Mouse (Mus musculus) midbrain, embryonic 12.5 days (tissue): ENCODE measurements around the gene Hivep3. TPM values are rescaled to one million over a fixed set of nuclear protein-coding genes. Genes with fewer than 3 reads are reported as not detected.

Experiments
- ATAC-seq: fragments of 200-750 bp; cut with Nextera tagmentation; 2 replicates; pipeline ENCODE4 v1.8.0; 2017; ENCODE audit warnings: low read depth, moderate TSS enrichment, moderate library complexity; ENCODE audit not compliant: low FRiP score
- H3K27ac ChIP-seq: fragments of 300-500 bp; sonication (generic); replicated peaks from 2 replicates; pipeline ENCODE4 v1.5.1; 2016; ENCODE audit warnings: mild to moderate bottlenecking
- H3K27me3 ChIP-seq: fragments of 300-500 bp; sonication (generic); 2 replicates; pipeline ENCODE4 v1.6.1; 2016; ENCODE audit warnings: mild to moderate bottlenecking
- H3K36me3 ChIP-seq: fragments of 300-500 bp; sonication (generic); 2 replicates; pipeline ENCODE4 v1.6.1; 2016
- H3K4me1 ChIP-seq: fragments of 300-500 bp; sonication (generic); 2 replicates; pipeline ENCODE4 v1.6.1; 2016
- H3K4me2 ChIP-seq: fragments of 300-500 bp; sonication (generic); replicated peaks from 2 replicates; pipeline ENCODE4 v1.6.1; 2016; ENCODE audit warnings: mild to moderate bottlenecking, moderate library complexity
- H3K4me3 ChIP-seq: fragments of 300-500 bp; sonication (generic); 2 replicates; pipeline ENCODE4 v1.5.1; 2016; ENCODE audit warnings: mild to moderate bottlenecking
- H3K9ac ChIP-seq: fragments of 300-500 bp; sonication (generic); replicated peaks from 2 replicates; pipeline ENCODE4 v1.6.1; 2016; ENCODE audit warnings: mild to moderate bottlenecking, moderate library complexity
- H3K9me3 ChIP-seq: fragments of 300-500 bp; sonication (generic); 2 replicates; pipeline ENCODE4 v1.6.1; 2016; ENCODE audit warnings: mild to moderate bottlenecking
- WGBS: fragments of 180-500 bp; shearing (Covaris S2); methylation state at CpG from one replicate; pipeline ENCODE4 v1.1.7; 2016; 5-methylcytosine and 5-hydroxymethylcytosine counted together
- polyA plus RNA-seq: library from polyadenylated mRNA; unstranded; fragments of >200 nt; fragmentation: Nextera tagmentation; extraction: Ambion mirVana; gene quantifications from 2 replicates; pipeline ENCODE4 v1.2.1, GENCODE M21; 2016

Hivep3 gene
- polyA plus RNA-seq, 1 experiment from 2014 or later = 4.5 TPM

DNA sequence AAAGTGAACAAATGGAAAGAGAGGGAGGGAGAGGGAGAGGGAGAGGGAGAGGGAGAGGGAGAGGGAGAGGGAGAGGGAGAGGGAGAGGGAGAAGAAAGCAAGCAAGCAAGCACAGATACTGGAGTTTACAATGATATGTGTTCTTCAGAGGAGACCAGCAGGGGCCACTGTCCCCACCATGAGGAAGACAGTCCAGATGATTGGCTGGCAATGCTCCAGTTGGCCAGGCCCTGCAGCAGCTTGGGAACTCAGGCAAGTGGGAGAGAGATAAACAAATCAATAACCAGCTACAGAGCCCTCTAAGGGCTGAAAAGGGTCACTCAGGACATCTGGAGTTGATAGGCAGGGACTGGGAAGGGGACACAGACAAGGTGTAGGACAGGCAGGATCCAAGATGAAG is 169.7 kb downstream of the Hivep3 start:
- no peak overlapping the region for H3K4me3 ChIP-seq
- H3K4me1 ChIP-seq = peaks cover 32% of the 10 kb centered on the region
- H3K36me3 ChIP-seq = no peaks in the 10 kb centered on the region
- H3K4me2 ChIP-seq = no peak overlapping the region
- H3K27ac ChIP-seq = no peak overlapping the region
- H3K9ac ChIP-seq = no peak overlapping the region
- ATAC-seq = no peak
- no peaks in the 10 kb centered on the region for H3K9me3 ChIP-seq
- H3K27me3 ChIP-seq = peaks cover under 1% of the 10 kb centered on the region; the same call in 1 of the 2 replicates

DNA sequence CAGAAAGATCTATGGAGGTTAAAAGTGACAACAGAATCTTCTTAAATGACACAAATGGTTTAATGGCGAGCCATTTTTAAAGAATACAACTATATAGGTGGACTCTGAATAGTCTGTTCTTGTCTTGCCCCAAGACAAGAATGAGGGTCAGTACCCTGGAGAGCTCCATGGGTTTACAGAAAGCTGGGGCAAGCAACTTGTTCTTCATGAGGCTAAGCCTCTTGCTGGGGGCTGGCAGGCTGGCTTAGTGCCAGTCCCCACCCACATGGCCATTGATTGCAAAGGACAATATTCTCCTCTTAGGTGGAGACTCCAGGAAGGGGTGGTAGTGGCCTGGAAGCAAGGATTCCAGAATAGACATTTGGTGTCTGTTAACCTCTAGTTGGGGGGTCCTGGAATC is 170.2 kb downstream of the Hivep3 start:
- Histone ChIP-seq H3K27me3 (peaks cover 6% of the 10 kb centered on the region; the same call in 1 of the 2 replicates), H3K9me3 (no peaks in the 10 kb centered on the region), H3K4me3 (no peak overlapping the region), H3K27ac (no peak overlapping the region), H3K4me2 (no peak overlapping the region), H3K9ac (no peak overlapping the region), H3K36me3 (no peaks in the 10 kb centered on the region), H3K4me1 (peaks cover 32% of the 10 kb centered on the region)
- no peak for ATAC-seq
- WGBS = 66% methylated on average over 1 of the region's 1 CpGs

DNA sequence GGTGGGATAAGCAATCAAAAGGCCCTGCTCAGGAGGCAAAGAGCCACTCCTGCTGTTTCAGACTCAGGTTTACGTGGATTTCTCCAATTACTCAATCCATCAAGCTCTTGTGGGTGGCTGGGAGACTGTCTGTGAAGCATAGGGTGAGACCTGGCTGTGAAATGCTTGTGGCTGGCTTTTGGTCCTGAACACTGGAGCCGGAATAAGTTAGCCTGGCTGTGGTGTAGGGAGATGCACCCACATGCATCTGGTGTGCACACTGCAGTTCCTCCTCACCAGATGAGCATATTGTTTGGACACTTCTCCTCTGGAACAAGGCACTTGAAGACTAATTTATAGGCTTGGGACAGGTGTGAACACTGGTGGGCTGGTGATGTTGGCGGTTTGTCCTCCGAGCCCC is 170.7 kb downstream of the Hivep3 start:
- Histone ChIP-seq H3K9me3 (no peaks in the 10 kb centered on the region), H3K9ac (no peak overlapping the region), H3K4me3 (no peak overlapping the region), H3K36me3 (no peaks in the 10 kb centered on the region), H3K27ac (no peak overlapping the region), H3K27me3 (peaks cover 11% of the 10 kb centered on the region; the same call in 1 of the 2 replicates), H3K4me1 (peaks cover 32% of the 10 kb centered on the region), H3K4me2 (no peak overlapping the region)
- 88% methylated on average over 4 of the region's 4 CpGs for WGBS
- ATAC-seq = no peak

DNA sequence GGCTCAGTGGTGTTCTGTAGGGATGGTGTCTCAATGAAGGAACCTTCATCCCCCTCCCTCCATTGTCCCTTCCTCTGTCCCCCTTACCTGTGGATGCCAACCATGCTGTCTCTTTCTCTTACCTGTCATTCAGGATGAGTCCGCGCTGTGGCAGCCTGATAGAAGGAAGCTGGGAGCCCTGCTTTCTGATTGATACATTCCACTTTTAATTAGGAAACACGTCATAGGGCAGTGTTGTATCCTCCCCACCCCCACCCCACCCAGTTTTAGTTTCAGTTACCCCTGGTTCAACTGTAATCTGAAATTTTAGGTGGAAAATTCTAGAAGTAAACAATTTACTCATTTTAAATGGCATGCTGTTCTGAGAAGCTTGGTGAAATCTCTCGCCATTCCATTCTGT is 173.5 kb downstream of the Hivep3 start:
- Histone ChIP-seq H3K27me3 (peaks cover 16% of the 10 kb centered on the region; the same call in 1 of the 2 replicates), H3K4me1 (peaks cover 24% of the 10 kb centered on the region), H3K36me3 (no peaks in the 10 kb centered on the region), H3K9me3 (no peaks in the 10 kb centered on the region), H3K27ac (no peak overlapping the region), H3K4me3 (no peak overlapping the region), H3K9ac (no peak overlapping the region), H3K4me2 (no peak overlapping the region)
- no peak for ATAC-seq
- 83% methylated on average over 4 of the region's 4 CpGs for WGBS

DNA sequence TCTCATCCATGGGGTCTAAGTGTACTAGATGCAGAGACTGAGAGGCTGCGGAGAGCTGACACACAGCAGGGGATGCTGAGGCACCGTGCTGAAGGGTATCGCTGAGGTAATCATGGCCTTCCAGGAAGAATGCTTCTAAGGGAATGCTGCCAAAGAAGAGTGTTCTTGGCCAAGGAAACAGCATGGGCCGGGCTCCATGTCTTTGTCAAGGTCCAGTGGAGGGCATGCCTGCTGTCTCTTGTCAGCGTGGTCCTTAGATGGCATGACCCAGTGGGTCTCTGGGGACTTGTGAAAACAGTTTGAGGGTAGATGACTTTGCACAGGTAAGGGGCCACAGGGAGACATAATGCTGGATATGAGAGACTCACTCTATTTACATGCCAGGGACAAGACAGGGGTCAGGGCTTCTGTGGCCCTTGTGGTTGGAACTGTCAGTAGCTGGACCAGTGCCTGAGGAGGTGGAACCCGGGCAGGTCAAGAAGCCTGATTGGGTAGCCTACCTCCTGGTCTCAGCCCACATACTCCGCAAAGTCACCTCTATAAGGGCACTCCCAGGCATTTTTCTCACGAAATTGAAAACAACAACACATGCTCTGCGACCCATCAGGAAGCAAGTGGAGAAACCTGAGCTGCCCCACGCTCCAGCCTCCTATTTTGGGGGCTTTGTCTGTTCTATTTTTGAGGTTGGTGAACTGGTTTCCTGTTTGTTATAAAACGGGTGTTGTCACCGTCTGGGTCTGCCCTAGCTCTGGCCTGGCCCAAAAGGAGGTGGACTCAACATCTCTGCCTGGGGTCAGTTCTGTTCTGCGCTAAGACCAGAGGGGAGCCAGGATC is 177.7 kb downstream of the Hivep3 start:
- WGBS = 87% methylated on average over 13 of the region's 13 CpGs
- H3K36me3 ChIP-seq = no peaks in the 10 kb centered on the region
- ATAC-seq = no peak

DNA sequence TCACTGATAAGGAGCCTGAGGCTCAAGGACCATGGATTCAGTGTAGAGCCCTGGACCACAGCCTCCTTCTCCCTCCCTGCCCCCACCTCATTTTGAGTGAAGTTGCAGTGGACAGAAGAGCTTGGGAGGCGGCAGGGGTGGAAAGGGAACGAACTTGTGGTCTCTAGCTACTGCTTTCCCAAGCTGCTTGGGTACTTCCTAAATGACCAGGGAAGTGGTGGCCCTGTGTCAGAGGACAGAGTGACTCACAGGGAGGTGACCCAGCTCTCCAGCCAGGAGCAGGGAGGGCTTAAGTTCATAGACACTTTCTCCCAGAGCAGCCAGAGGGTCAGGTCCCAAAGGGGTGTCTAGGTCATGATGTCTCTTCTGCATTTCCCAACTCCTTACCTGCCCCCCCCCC is 178.6 kb downstream of the Hivep3 start:
- Histone ChIP-seq H3K4me2 (no peak overlapping the region), H3K4me1 (peaks cover 9% of the 10 kb centered on the region; the same call in 1 of the 2 replicates), H3K9me3 (no peaks in the 10 kb centered on the region), H3K27me3 (peaks cover 16% of the 10 kb centered on the region; the same call in 1 of the 2 replicates), H3K36me3 (no peaks in the 10 kb centered on the region), H3K9ac (no peak overlapping the region), H3K27ac (no peak overlapping the region), H3K4me3 (no peak overlapping the region)
- WGBS = 75% methylated on average over 2 of the region's 2 CpGs
- ATAC-seq = no peak

More for the DNA sequence above, 177.7 kb downstream of the Hivep3 start:
- Histone ChIP-seq H3K27ac (no peak overlapping the region), H3K27me3 (peaks cover 16% of the 10 kb centered on the region; the same call in 1 of the 2 replicates), H3K4me3 (no peak overlapping the region), H3K9me3 (no peaks in the 10 kb centered on the region), H3K9ac (no peak overlapping the region), H3K4me1 (peaks cover 9% of the 10 kb centered on the region; the same call in 1 of the 2 replicates), H3K4me2 (no peak overlapping the region)

DNA sequence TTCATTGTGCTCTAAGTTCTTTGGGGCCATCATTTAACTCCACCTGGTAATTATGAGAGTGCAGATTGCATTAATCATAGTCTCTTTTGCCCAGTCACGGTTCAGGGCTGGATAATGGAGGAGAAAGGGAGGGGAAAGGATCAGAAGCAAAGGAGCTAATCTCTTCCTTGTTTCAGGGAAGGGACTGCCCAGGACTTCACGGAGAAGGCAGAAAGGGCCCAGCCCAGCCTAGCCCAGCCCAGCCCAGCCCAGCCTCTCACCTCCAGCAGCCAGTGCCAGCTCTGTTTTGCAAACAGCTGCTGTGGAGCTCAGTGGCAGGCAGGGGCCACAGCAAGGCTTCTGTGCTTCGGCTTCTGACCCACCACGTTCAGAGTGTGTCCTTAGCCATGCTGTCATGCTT is 180.6 kb downstream of the Hivep3 start:
- WGBS = 9% methylated on average over 4 of the region's 4 CpGs
- Histone ChIP-seq H3K4me2 (no peak overlapping the region), H3K4me1 (peaks cover 9% of the 10 kb centered on the region; the same call in 1 of the 2 replicates), H3K4me3 (no peak overlapping the region), H3K27me3 (peaks cover 6% of the 10 kb centered on the region; the same call in 1 of the 2 replicates), H3K9me3 (no peaks in the 10 kb centered on the region), H3K27ac (no peak overlapping the region), H3K9ac (no peak overlapping the region), H3K36me3 (no peaks in the 10 kb centered on the region)
- peak; percentile 47; the same call in 1 of the 2 replicates for ATAC-seq

DNA sequence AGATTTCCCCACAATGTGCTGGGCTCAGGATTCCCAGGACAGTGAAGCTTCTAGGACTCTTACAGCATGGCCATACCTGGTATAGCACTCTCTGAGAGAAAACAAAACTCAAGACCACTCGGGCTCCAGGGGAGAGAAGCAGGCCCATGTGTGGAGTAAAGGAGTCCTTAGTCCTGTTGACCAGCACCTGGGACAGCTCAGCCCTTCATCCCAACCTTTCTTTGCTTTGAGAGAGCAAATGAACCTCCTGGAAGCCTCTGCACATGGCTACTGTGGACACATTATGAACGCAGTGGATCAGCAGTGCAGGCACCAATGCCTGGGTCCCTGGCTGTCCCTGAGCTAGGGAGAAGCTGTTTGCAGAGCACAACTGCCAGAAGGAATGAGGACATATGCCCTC is 181.5 kb downstream of the Hivep3 start:
- H3K9me3 ChIP-seq = no peaks in the 10 kb centered on the region
- H3K4me1 ChIP-seq = peaks cover 9% of the 10 kb centered on the region; the same call in 1 of the 2 replicates
- 80% methylated on average over 2 of the region's 2 CpGs for whole genome bisulfite sequencing

DNA sequence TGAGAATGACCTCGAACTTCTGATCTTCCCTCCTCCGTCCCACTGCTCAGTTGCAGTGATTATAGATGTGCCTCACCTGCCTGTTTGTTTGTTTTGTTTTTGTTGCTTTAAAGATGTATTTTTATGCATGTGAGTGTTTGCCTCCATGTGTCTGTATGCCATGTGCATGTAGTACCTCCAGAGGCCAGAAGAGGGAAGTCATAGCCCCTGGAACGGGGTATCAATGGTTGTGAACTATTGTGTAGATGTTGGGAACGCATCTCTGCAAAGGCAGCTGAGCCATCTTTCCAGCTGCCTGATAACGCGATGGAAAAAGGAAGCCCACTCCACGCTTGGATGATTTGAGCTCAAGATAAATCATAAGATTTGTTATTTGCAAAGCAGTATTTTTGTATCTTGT is 183.9 kb downstream of the Hivep3 start:
- WGBS = 79% methylated on average over 7 of the region's 7 CpGs
- Histone ChIP-seq H3K4me2 (no peak overlapping the region), H3K9me3 (no peaks in the 10 kb centered on the region), H3K27me3 (no peaks in the 10 kb centered on the region), H3K9ac (no peak overlapping the region), H3K4me3 (no peak overlapping the region), H3K4me1 (peaks cover 13% of the 10 kb centered on the region; the same call in 1 of the 2 replicates), H3K27ac (no peak overlapping the region), H3K36me3 (no peaks in the 10 kb centered on the region)
- no peak for ATAC-seq

More for the DNA sequence above, 181.5 kb downstream of the Hivep3 start:
- Histone ChIP-seq H3K4me3 (no peak overlapping the region), H3K27ac (no peak overlapping the region), H3K9ac (no peak overlapping the region), H3K4me2 (no peak overlapping the region), H3K36me3 (no peaks in the 10 kb centered on the region), H3K27me3 (0 out of 2 replicates have a peak, but pooled peaks cover 3% of the 10 kb centered on the region)
- no peak for ATAC-seq

DNA sequence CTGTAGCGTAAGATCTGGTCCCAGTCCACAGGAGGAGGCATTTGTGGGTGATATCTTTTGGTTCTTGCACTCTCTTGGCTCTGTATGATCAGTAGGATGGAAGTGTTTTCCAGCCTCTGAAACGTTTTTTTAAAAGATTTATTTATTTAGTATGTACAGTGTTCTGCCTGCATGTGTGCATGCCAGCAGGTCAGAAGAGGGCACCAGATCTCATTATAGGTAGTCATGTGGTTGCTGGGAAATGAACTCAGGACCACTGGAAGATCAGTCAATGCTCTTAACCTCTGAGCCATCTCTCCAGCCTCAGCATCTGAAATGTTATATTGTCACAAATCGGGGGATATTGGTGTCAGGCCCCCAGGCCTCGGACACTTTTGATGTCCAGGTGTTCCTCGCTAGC is 185.8 kb downstream of the Hivep3 start:
- no peaks in the 10 kb centered on the region for H3K27me3 ChIP-seq
- no peak overlapping the region for H3K4me2 ChIP-seq
- peaks cover 10% of the 10 kb centered on the region; the same call in 1 of the 2 replicates for H3K4me1 ChIP-seq
- no peaks in the 10 kb centered on the region for H3K36me3 ChIP-seq
- WGBS = 77% methylated on average over 5 of the region's 5 CpGs
- H3K9ac ChIP-seq = no peak overlapping the region
- no peak overlapping the region for H3K27ac ChIP-seq
- ATAC-seq = no peak
- H3K9me3 ChIP-seq = peaks cover 7% of the 10 kb centered on the region; the same call in 1 of the 2 replicates
- no peak overlapping the region for H3K4me3 ChIP-seq

DNA sequence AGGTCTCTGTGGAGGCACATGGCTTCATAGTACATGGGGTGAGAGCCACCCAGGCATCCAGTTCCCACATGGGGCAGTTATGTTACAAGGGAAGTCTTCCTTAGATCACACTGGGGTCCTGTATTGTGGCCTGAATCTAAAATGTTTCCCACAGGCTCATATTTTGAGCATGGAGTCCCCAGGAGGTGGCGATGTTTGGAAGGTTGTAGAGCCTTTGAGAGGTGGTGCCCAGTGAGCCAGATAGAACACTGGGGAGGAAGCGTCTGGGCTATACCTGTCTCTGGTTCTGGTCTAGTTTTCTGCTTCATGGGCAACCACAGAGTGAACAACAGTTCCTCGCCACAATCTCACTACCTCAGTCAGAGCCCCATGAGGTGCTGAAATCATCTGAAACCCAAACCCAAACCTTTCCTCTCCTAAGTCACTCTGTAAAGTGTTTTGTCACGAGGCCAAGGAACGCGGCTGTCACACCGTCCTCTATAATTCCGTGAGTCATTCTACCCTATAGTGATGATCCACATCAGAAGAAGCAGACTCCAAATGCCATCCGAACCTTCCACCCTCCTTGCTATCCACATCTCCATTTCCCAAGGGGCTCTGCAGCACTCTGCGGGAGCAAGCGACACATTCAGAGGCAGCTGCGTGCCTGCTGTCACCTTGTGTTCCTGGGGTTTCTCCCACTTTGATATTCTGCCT is 187.6 kb downstream of the Hivep3 start:
- no peak overlapping the region for H3K9ac ChIP-seq
- peaks cover 7% of the 10 kb centered on the region; the same call in 1 of the 2 replicates for H3K9me3 ChIP-seq
- no peak overlapping the region for H3K27ac ChIP-seq
- H3K4me2 ChIP-seq = no peak overlapping the region
- 0 out of 2 replicates have a peak, but pooled peaks cover 5% of the 10 kb centered on the region for H3K4me1 ChIP-seq
- 88% methylated on average over 12 of the region's 12 CpGs for WGBS
- no peak overlapping the region for H3K4me3 ChIP-seq
- no peak for ATAC-seq
- no peaks in the 10 kb centered on the region for H3K27me3 ChIP-seq
- no peaks in the 10 kb centered on the region for H3K36me3 ChIP-seq
